Mouse (Mus musculus) forebrain, embryonic 11.5 days (tissue): ENCODE measurements at regions not wholly inside any gene's neighbourhood (a gene's known extent, or its start where the extent isn't known, plus 50 kb on each side); places are given as distances from the start of the nearest gene placed in this dataset.

Experiments
- ATAC-seq: fragments of 200-750 bp; cut with Nextera tagmentation; replicated peaks from 2 replicates; pipeline ENCODE4 v1.8.0; 2017; ENCODE audit warnings: moderate TSS enrichment; ENCODE audit not compliant: low FRiP score
- DNase-seq: peaks from one replicate; pipeline ENCODE4 v3.0.0-alpha.2; 2017; ENCODE audit warnings: low spot score
- H3K27ac ChIP-seq: fragments of 300-500 bp; sonication (generic); 2 replicates; pipeline ENCODE4 v1.5.1; 2014; ENCODE audit warnings: low read depth, low read length
- H3K27me3 ChIP-seq: fragments of 300-500 bp; sonication (generic); 2 replicates; pipeline ENCODE4 v1.6.1; 2014; ENCODE audit warnings: mild to moderate bottlenecking, low read length, mixed read lengths; ENCODE audit not compliant: control insufficient read depth, insufficient read depth
- H3K36me3 ChIP-seq: fragments of 300-500 bp; sonication (generic); 2 replicates; pipeline ENCODE4 v1.6.1; 2014; ENCODE audit warnings: mild to moderate bottlenecking, low read length, moderate library complexity, mixed read lengths; ENCODE audit not compliant: control insufficient read depth, insufficient read depth
- H3K4me1 ChIP-seq: fragments of 300-500 bp; sonication (generic); replicated peaks from 2 replicates; pipeline ENCODE4 v1.6.1; 2014; ENCODE audit warnings: low read length, mixed read lengths; ENCODE audit not compliant: control insufficient read depth, insufficient read depth
- H3K4me2 ChIP-seq: fragments of 300-500 bp; sonication (generic); 2 replicates; pipeline ENCODE4 v1.6.1; 2014; ENCODE audit warnings: low read depth, mild to moderate bottlenecking, low read length, moderate library complexity, mixed read lengths; ENCODE audit not compliant: severe bottlenecking
- H3K4me3 ChIP-seq: fragments of 300-500 bp; sonication (generic); 2 replicates; pipeline ENCODE4 v1.5.1; 2014; ENCODE audit warnings: low read depth, low read length
- H3K9ac ChIP-seq: fragments of 300-500 bp; sonication (generic); 2 replicates; pipeline ENCODE4 v1.6.1; 2014; ENCODE audit warnings: low read length
- H3K9me3 ChIP-seq: fragments of 300-500 bp; sonication (generic); 2 replicates; pipeline ENCODE4 v1.6.1; 2016; ENCODE audit warnings: low read length, mixed read lengths; ENCODE audit not compliant: control insufficient read depth
- WGBS: fragments of 180-500 bp; shearing (Covaris S2); extraction: QIAGEN DNeasy Blood & Tissue Kit; methylation state at CpG from one replicate; pipeline ENCODE4 v1.1.7; 2014; 5-methylcytosine and 5-hydroxymethylcytosine counted together

DNA sequence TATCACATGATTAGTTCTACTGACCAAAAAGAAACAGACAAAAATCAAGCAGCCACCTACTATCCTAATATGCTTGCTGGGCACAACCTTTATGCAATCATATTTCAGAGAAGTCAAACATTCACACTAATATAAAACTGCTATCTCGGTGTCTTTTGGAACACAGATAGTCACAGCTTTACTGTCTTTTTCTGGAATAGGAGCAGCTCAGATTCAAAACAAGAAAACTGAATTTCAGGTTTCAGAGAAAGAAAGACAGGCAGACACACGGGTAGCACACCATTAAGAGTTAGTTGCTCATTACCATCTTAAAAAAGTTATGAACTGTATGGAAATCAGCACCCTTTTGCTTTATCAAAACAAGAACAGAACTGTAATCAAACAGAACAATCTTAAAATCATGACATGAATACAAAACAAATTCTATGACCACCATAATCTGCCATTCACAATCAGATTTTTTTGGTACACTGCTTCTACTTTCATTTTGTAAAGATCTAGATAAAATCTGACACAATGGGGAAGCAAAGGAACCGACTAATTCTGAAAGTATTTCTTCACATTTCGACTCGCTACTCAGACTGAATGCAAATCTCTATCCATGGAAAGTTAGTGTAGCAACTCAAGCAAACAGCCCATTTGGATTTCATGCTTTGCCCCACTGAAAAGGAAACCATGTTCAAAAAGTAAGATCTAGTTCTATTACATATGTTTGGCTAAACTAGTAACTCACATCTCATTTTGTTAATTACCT lies 315.1 kb downstream of the Tex13c3 start:
- Histone ChIP-seq H3K4me3 (no peak overlapping the region), H3K4me2 (no peak overlapping the region), H3K4me1 (no peaks in the 10 kb centered on the region), H3K27me3 (no peaks in the 10 kb centered on the region), H3K36me3 (no peaks in the 10 kb centered on the region), H3K27ac (no peak overlapping the region), H3K9ac (no peak overlapping the region), H3K9me3 (no peaks in the 10 kb centered on the region)
- WGBS = 74% methylated on average over 5 of the region's 5 CpGs
- ATAC-seq (no peak), DNase-seq (no peak)

DNA sequence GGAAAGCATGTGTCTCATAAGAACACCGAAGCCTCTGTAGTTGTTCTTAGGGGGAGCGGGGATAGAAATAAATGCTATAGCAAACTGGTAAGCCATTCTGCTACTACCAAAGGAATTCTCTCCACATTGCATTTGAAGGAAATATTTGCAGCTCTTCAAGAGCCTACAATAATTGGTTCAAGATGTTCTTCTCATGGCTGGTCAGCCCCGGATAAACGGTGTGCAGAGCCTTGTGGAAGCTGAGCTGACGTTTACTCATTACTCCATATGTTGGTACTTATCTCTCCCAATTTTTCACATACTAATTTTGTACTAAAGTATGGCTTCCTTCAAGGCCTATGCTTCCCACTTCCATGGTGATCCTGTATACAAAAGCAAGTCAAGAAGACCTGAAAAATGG lies 317.0 kb downstream of the Tex13c3 start:
- Histone ChIP-seq H3K27me3 (no peaks in the 10 kb centered on the region), H3K9me3 (no peaks in the 10 kb centered on the region), H3K4me2 (no peak overlapping the region), H3K36me3 (no peaks in the 10 kb centered on the region), H3K9ac (no peak overlapping the region), H3K4me3 (no peak overlapping the region), H3K27ac (no peak overlapping the region), H3K4me1 (no peaks in the 10 kb centered on the region)
- no peak for ATAC-seq
- 89% methylated on average over 5 of the region's 5 CpGs for WGBS
- no peak for DNase-seq

DNA sequence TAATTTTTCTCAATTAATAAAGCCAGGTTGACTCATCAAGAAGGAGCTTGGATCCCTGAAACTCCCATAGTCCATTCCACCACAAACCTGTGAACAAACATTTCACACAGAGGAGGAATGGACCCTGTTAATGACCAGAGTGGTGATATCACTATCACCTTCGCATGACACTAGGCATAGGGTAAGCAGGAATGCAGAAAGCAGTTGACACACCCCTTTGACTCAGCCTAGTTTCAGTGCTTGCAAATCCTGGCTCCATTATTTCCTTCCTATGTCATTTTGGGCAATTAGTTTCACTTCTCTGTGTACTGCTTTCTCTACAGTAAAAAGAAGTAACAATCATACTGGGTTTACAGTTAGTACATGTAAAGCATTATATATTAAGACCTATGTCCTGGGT lies 318.2 kb downstream of the Tex13c3 start:
- H3K4me3 ChIP-seq = no peak overlapping the region
- H3K4me2 ChIP-seq = no peak overlapping the region
- no peak overlapping the region for H3K9ac ChIP-seq
- no peaks in the 10 kb centered on the region for H3K4me1 ChIP-seq
- no peaks in the 10 kb centered on the region for H3K27me3 ChIP-seq
- no peaks in the 10 kb centered on the region for H3K36me3 ChIP-seq
- H3K27ac ChIP-seq = no peak overlapping the region
- no peak for DNase-seq
- 60% methylated on average over 1 of the region's 1 CpGs for WGBS
- no peak for ATAC-seq
- H3K9me3 ChIP-seq = no peaks in the 10 kb centered on the region

DNA sequence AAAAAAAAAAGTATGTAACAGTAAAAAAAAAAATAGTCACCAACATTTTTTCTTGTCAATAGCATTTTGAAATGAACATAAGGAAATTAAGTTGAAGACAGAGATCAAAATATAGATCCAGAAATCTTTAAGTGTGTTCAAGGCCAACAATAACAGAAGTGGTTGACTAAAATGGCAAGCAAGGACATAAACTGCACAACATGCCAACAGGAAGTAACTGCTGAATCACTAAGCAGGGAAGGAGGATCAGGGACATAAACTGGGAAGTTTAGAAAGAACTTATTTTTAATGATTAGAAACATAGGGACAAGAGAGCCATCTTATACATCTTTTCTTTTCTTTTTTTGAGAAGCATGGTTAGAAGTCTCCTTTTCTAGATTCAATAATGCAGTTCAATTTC lies 318.8 kb downstream of the Tex13c3 start:
- H3K9ac ChIP-seq = no peak overlapping the region
- no peaks in the 10 kb centered on the region for H3K36me3 ChIP-seq
- H3K4me1 ChIP-seq = no peaks in the 10 kb centered on the region
- no peak overlapping the region for H3K4me2 ChIP-seq
- no peaks in the 10 kb centered on the region for H3K9me3 ChIP-seq
- DNase-seq = no peak
- ATAC-seq = no peak
- H3K4me3 ChIP-seq = no peak overlapping the region
- no peak overlapping the region for H3K27ac ChIP-seq
- H3K27me3 ChIP-seq = no peaks in the 10 kb centered on the region

DNA sequence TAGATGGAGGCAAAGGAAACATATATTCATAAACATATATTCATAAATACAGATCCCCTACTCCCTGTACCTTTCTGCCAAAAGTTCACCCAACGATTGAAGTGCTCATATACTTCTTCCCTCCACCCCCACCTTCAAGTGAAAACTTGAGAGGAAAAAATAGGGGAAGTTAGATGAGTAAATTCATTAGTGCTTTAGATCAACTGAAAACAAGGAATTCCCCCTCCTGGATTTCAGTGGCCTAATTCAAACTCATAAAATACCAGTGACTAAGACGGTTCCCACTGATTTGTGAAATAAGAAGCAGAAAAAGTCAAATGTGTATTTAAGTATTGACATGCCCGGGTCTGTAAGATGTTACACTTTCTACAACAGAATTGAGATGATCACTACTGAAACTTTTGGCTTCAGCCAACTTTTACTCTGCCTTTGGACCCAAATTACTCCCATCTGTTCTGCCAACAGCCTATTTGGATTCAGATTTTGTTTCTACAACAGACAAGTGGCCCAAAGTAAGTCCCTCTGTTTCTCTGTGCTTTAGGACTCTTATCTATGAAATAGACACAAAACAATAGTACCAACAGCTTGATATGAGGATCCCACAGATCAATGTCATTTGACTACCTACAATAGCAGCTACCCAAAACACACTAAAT lies 320.7 kb downstream of the Tex13c3 start:
- H3K9me3 ChIP-seq = no peaks in the 10 kb centered on the region
- H3K4me1 ChIP-seq = no peaks in the 10 kb centered on the region
- no peak overlapping the region for H3K9ac ChIP-seq
- no peak for DNase-seq
- no peak overlapping the region for H3K4me2 ChIP-seq
- H3K36me3 ChIP-seq = no peaks in the 10 kb centered on the region
- no peak for ATAC-seq
- WGBS = 78% methylated on average over 3 of the region's 3 CpGs
- no peaks in the 10 kb centered on the region for H3K27me3 ChIP-seq
- no peak overlapping the region for H3K4me3 ChIP-seq
- H3K27ac ChIP-seq = no peak overlapping the region

DNA sequence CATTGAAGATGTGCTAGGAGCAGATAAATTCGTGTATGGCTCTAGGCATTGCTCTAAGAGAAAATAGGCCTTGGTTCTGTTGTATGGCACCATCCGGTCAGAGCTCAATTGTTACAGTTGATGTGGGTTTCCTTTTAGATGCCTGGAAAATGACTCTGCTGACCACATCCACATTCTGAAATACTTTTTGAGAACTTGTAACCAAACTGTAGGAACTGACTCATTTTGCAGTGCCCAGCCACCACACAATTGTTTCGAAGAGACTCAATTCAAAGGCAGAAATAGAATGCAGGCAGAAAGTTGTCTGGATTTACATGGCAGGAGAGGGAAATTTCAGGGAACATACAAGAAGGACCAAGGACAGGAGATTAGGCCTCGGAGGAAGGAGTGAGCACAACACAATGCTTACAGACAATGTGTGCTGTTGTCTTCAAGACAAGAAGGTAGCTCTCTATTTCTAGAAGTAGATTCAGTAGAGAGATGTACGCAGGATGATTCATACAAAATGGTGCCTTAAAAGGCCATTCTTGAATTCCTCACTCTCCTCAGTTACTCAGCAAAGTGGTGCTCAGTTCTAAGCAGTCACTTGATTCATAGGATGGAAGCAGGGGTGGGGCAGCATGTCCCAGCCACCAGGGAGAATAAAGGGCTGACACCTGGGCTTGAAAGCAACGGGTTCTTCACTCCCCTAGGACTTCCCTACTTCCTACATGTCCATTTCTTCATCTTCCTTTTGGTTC lies 323.5 kb downstream of the Tex13c3 start:
- H3K4me2 ChIP-seq = no peak overlapping the region
- no peaks in the 10 kb centered on the region for H3K4me1 ChIP-seq
- DNase-seq (no peak), ATAC-seq (no peak)
- H3K36me3 ChIP-seq = no peaks in the 10 kb centered on the region
- WGBS = 90% methylated on average over 6 of the region's 6 CpGs
- H3K9me3 ChIP-seq = no peaks in the 10 kb centered on the region
- no peak overlapping the region for H3K9ac ChIP-seq
- no peak overlapping the region for H3K4me3 ChIP-seq
- H3K27ac ChIP-seq = no peak overlapping the region
- no peaks in the 10 kb centered on the region for H3K27me3 ChIP-seq

DNA sequence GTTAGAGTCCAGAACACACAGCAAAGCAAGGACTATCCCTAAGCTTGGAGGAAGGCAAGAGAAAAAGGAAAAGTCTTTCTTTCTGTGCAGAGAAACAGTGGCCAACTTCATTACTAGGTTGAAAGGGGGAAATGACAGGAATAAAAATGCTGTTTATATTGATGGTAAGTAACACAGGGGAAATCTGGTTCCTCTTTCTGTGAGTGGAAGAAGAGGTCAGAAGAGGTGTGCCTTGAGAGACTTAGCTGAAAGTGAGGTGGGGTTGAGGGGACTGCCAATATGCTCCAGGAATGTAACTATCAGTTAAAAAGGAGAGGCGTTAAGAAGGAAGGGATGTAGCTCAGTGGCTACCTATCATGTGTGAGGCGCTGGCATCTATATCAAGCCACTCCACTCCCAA lies 327.5 kb downstream of the Tex13c3 start:
- H3K9ac ChIP-seq = no peak overlapping the region
- DNase-seq (no peak), ATAC-seq (no peak)
- no peak overlapping the region for H3K4me2 ChIP-seq
- no peaks in the 10 kb centered on the region for H3K4me1 ChIP-seq
- no peaks in the 10 kb centered on the region for H3K9me3 ChIP-seq
- no peak overlapping the region for H3K4me3 ChIP-seq
- H3K27me3 ChIP-seq = no peaks in the 10 kb centered on the region
- no peaks in the 10 kb centered on the region for H3K36me3 ChIP-seq
- H3K27ac ChIP-seq = no peak overlapping the region
- 94% methylated on average over 2 of the region's 2 CpGs for WGBS

DNA sequence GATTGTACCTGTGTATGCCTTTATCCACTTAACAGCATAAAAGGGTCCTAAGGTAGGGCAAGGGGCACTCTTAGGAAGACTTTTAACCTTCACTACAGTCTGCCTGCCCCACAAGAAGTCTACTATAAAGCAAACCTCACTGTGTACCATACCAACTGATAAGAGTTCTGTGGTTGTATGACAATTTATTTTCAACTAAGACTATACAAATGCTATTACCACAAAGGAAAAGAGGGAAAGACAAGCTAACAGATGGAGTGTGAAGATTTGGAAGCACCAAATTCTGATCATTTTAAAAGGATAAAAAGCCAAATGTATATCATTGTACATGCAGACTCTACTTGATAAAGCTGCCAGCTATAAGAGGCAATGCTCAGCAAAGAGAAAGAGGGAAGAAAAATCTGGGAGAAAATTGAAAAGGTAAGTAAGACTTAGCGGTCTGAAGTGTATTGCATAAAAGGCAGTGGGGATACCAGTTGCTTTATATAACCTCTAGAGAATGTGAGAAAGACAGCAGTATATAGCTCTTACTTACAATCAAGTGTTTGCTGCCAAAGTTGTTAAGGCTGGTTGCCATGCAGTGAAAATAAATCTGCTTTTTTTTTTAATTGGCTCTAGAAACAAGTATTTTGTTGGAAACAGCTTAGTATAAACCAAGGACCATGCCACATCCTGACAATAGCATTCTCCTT lies 328.8 kb downstream of the Tex13c3 start:
- Histone ChIP-seq H3K4me3 (no peak overlapping the region), H3K9me3 (no peaks in the 10 kb centered on the region), H3K4me1 (no peaks in the 10 kb centered on the region), H3K4me2 (no peak overlapping the region), H3K27ac (no peak overlapping the region), H3K9ac (no peak overlapping the region), H3K27me3 (no peaks in the 10 kb centered on the region), H3K36me3 (no peaks in the 10 kb centered on the region)
- 97% methylated on average over 1 of the region's 1 CpGs for WGBS
- ATAC-seq (no peak), DNase-seq (no peak)
